Mouse (Mus musculus): Measurements from ENCODE around the gene Vegfa. TPM values are rescaled to one million over a fixed set of nuclear protein-coding genes. Genes with fewer than 3 reads are reported as not detected.

Vegfa gene
- polyA plus RNA-seq, 1 experiment from 2014 or later = 5.1 TPM

- no peak overlapping the region for H3K27ac ChIP-seq
- H3K27me3 ChIP-seq = no peaks in the 10 kb centered on the region
- H3K9me3 ChIP-seq = no peaks in the 10 kb centered on the region
- H3K36me3 ChIP-seq = no peaks in the 10 kb centered on the region
- 0 out of 2 replicates have a peak, but pooled peaks cover 18% of the 10 kb centered on the region for H3K4me1 ChIP-seq
- WGBS = 96% methylated on average over 4 of the region's 4 CpGs
- no peak overlapping the region for H3K4me2 ChIP-seq
- H3K4me3 ChIP-seq = no peak overlapping the region
- ATAC-seq (ENCODE audit: borderline replicate concordance, extremely low read depth, low FRiP score, low TSS enrichment) = no peak
- no peak overlapping the region for H3K9ac ChIP-seq
Observed at GRCm38 (mm10) chr17:46048184-46048583, 16.0 kb upstream of the Vegfa start.

- Histone ChIP-seq H3K9ac (no peak overlapping the region), H3K36me3 (no peaks in the 10 kb centered on the region), H3K4me2 (no peak overlapping the region), H3K4me3 (no peak overlapping the region), H3K27ac (no peak overlapping the region), H3K27me3 (no peaks in the 10 kb centered on the region), H3K4me1 (peaks cover 22% of the 10 kb centered on the region), H3K9me3 (no peaks in the 10 kb centered on the region)
- no peak for ATAC-seq (ENCODE audit: borderline replicate concordance, extremely low read depth, low FRiP score, low TSS enrichment)
- WGBS = 78% methylated on average over 8 of the region's 8 CpGs
Observed at GRCm38 (mm10) chr17:46045742-46046141, 13.6 kb upstream of the Vegfa start.

GRCm38 (mm10) chr17:46044953-46045352 is 12.8 kb upstream of the Vegfa start:
- Histone ChIP-seq H3K4me3 (no peak overlapping the region), H3K9me3 (no peaks in the 10 kb centered on the region), H3K36me3 (no peaks in the 10 kb centered on the region), H3K4me2 (no peak overlapping the region), H3K9ac (no peak overlapping the region), H3K27ac (no peak overlapping the region), H3K27me3 (no peaks in the 10 kb centered on the region), H3K4me1 (peaks cover 26% of the 10 kb centered on the region)
- 86% methylated on average over 5 of the region's 5 CpGs for WGBS
- no peak for ATAC-seq (ENCODE audit: borderline replicate concordance, extremely low read depth, low FRiP score, low TSS enrichment)

- 71% methylated on average over 8 of the region's 8 CpGs for WGBS
- H3K36me3 ChIP-seq = no peaks in the 10 kb centered on the region
- H3K4me1 ChIP-seq = peaks cover 34% of the 10 kb centered on the region
- no peak overlapping the region for H3K9ac ChIP-seq
- H3K9me3 ChIP-seq = no peaks in the 10 kb centered on the region
- H3K4me3 ChIP-seq = no peak overlapping the region
- H3K4me2 ChIP-seq = no peak overlapping the region
- H3K27me3 ChIP-seq = no peaks in the 10 kb centered on the region
- H3K27ac ChIP-seq = no peak overlapping the region
- no peak for ATAC-seq (ENCODE audit: borderline replicate concordance, extremely low read depth, low FRiP score, low TSS enrichment)
Observed at GRCm38 (mm10) chr17:46042158-46042557, 10.0 kb upstream of the Vegfa start.

- no peak for ATAC-seq (ENCODE audit: borderline replicate concordance, extremely low read depth, low FRiP score, low TSS enrichment)
- peaks cover 34% of the 10 kb centered on the region for H3K4me1 ChIP-seq
- no peaks in the 10 kb centered on the region for H3K9me3 ChIP-seq
- no peaks in the 10 kb centered on the region for H3K36me3 ChIP-seq
- WGBS = 70% methylated on average over 3 of the region's 3 CpGs
- no peak overlapping the region for H3K9ac ChIP-seq
- no peaks in the 10 kb centered on the region for H3K27me3 ChIP-seq
- H3K4me3 ChIP-seq = no peak overlapping the region
- no peak overlapping the region for H3K4me2 ChIP-seq
- H3K27ac ChIP-seq = no peak overlapping the region
Observed at GRCm38 (mm10) chr17:46041679-46042078, 9.5 kb upstream of the Vegfa start.

GRCm38 (mm10) chr17:46041223-46041622 is 9.1 kb upstream of the Vegfa start:
- ATAC-seq (ENCODE audit: borderline replicate concordance, extremely low read depth, low FRiP score, low TSS enrichment) = no peak
- no peaks in the 10 kb centered on the region for H3K36me3 ChIP-seq
- no peaks in the 10 kb centered on the region for H3K27me3 ChIP-seq
- H3K4me2 ChIP-seq = no peak overlapping the region
- no peaks in the 10 kb centered on the region for H3K9me3 ChIP-seq
- H3K4me3 ChIP-seq = no peak overlapping the region
- 71% methylated on average over 5 of the region's 5 CpGs for WGBS
- 0 out of 2 replicates have a peak overlapping the region, but pooled peaks have one; percentile 5 for H3K27ac ChIP-seq
- H3K9ac ChIP-seq = no peak overlapping the region
- peaks cover 34% of the 10 kb centered on the region for H3K4me1 ChIP-seq

GRCm38 (mm10) chr17:46040561-46040960 is 8.4 kb upstream of the Vegfa start:
- 7% methylated on average over 6 of the region's 6 CpGs for WGBS

GRCm38 (mm10) chr17:46038906-46039305 is 6.7 kb upstream of the Vegfa start:
- no peaks in the 10 kb centered on the region for H3K9me3 ChIP-seq
- WGBS = 28% methylated on average over 3 of the region's 3 CpGs
- no peak overlapping the region for H3K9ac ChIP-seq

More at GRCm38 (mm10) chr17:46040561-46040960, 8.4 kb upstream of the Vegfa start:
- H3K4me2 ChIP-seq = no peak overlapping the region
- H3K9ac ChIP-seq = no peak overlapping the region
- H3K4me1 ChIP-seq = peaks cover 34% of the 10 kb centered on the region
- no peak overlapping the region for H3K4me3 ChIP-seq
- no peaks in the 10 kb centered on the region for H3K27me3 ChIP-seq
- 0 out of 2 replicates have a peak overlapping the region, but pooled peaks have one; percentile 5 for H3K27ac ChIP-seq
- ATAC-seq (ENCODE audit: borderline replicate concordance, extremely low read depth, low FRiP score, low TSS enrichment) = no peak
- H3K36me3 ChIP-seq = no peaks in the 10 kb centered on the region
- no peaks in the 10 kb centered on the region for H3K9me3 ChIP-seq

GRCm38 (mm10) chr17:46036400-46036799 is 4.2 kb upstream of the Vegfa start:
- Histone ChIP-seq H3K4me2 (no peak overlapping the region), H3K4me3 (no peak overlapping the region), H3K27me3 (no peaks in the 10 kb centered on the region), H3K9ac (no peak overlapping the region), H3K27ac (no peak overlapping the region), H3K4me1 (peaks cover 44% of the 10 kb centered on the region), H3K9me3 (no peaks in the 10 kb centered on the region), H3K36me3 (no peaks in the 10 kb centered on the region)
- no peak for ATAC-seq (ENCODE audit: borderline replicate concordance, extremely low read depth, low FRiP score, low TSS enrichment)
- WGBS = 59% methylated on average over 6 of the region's 6 CpGs

More at GRCm38 (mm10) chr17:46038906-46039305, 6.7 kb upstream of the Vegfa start:
- Histone ChIP-seq H3K27me3 (no peaks in the 10 kb centered on the region), H3K4me2 (no peak overlapping the region), H3K4me3 (no peak overlapping the region), H3K4me1 (peaks cover 38% of the 10 kb centered on the region), H3K27ac (no peak overlapping the region), H3K36me3 (no peaks in the 10 kb centered on the region)
- no peak for ATAC-seq (ENCODE audit: borderline replicate concordance, extremely low read depth, low FRiP score, low TSS enrichment)

- WGBS = 41% methylated on average over 6 of the region's 6 CpGs
- Histone ChIP-seq H3K9ac (no peak overlapping the region; the same call in 1 of the 2 replicates), H3K27ac (peak overlapping the region; percentile 10; the same call in 1 of the 2 replicates), H3K4me2 (no peak overlapping the region), H3K4me3 (no peak overlapping the region), H3K36me3 (no peaks in the 10 kb centered on the region), H3K9me3 (no peaks in the 10 kb centered on the region), H3K4me1 (peaks cover 38% of the 10 kb centered on the region), H3K27me3 (no peaks in the 10 kb centered on the region)
- no peak for ATAC-seq (ENCODE audit: borderline replicate concordance, extremely low read depth, low FRiP score, low TSS enrichment)
Observed at GRCm38 (mm10) chr17:46034110-46034509, 1.9 kb upstream of the Vegfa start.

- Histone ChIP-seq H3K9ac (no peak overlapping the region), H3K27ac (peak overlapping the region; percentile 10; the same call in 1 of the 2 replicates), H3K9me3 (no peaks in the 10 kb centered on the region), H3K36me3 (no peaks in the 10 kb centered on the region), H3K27me3 (no peaks in the 10 kb centered on the region), H3K4me2 (peak overlapping the region; percentile 91), H3K4me3 (no peak overlapping the region), H3K4me1 (peaks cover 40% of the 10 kb centered on the region)
- WGBS = 15% methylated on average over 2 of the region's 2 CpGs
- no peak for ATAC-seq (ENCODE audit: borderline replicate concordance, extremely low read depth, low FRiP score, low TSS enrichment)
Observed at GRCm38 (mm10) chr17:46033607-46034006, 1.4 kb upstream of the Vegfa start.

- H3K4me1 ChIP-seq = peaks cover 40% of the 10 kb centered on the region
- no peaks in the 10 kb centered on the region for H3K9me3 ChIP-seq
- H3K4me2 ChIP-seq = peak overlapping the region; percentile 91
- H3K27ac ChIP-seq = peak overlapping the region; percentile 98; the same call in 1 of the 2 replicates
- H3K9ac ChIP-seq = no peak overlapping the region
- H3K27me3 ChIP-seq = no peaks in the 10 kb centered on the region
- 43% methylated on average over 6 of the region's 6 CpGs for WGBS
- no peak overlapping the region; the same call in 1 of the 2 replicates for H3K4me3 ChIP-seq
- no peak for ATAC-seq (ENCODE audit: borderline replicate concordance, extremely low read depth, low FRiP score, low TSS enrichment)
- no peaks in the 10 kb centered on the region for H3K36me3 ChIP-seq
Observed at GRCm38 (mm10) chr17:46033122-46033521, 953 bp upstream of the Vegfa start.
